Mouse (Mus musculus): ENCODE measurements around the gene Lin52. TPM values are rescaled to one million over a fixed set of nuclear protein-coding genes. Genes with fewer than 3 reads are reported as not detected.

The Lin52 gene
- polyA plus RNA-seq, 1 experiment from 2014 or later, result 8.0 TPM

DNA sequence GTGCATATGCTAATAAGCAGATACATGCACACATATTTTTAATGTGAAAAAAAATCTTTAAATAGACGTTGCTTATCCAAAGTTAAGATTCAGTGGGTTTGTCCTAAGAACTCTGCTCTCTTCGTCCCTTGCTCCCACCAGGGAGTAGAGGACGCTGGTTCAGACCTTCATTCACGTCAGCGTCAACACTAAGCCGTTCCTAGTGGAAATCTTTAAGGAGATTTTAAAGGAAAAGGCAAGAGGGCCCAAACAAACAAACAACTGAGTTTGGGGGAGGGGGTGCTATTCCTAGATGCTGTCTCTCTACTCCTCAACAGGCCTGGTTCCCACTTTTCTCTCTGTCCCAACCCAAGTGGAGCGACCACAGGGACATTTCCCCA lies 121.1 kb downstream of the Lin52 start:
- H3K4me3 ChIP-seq (ENCODE audit: low read depth, low read length), result no peak overlapping the region
- TF ChIP-seq CTCF (IDR thresholded peaks at IDR 0.05; ENCODE audit: low read depth), result no peak
- no peaks in the 10 kb centered on the region for H3K4me1 ChIP-seq (replicated peaks; ENCODE audit: control insufficient read depth, insufficient read depth, low read length)
- no peak for ATAC-seq
- no peak overlapping the region for H3K27ac ChIP-seq (ENCODE audit: low read depth, low read length)
- H3K9me3 ChIP-seq (ENCODE audit: control insufficient read depth), result no peaks in the 10 kb centered on the region
- no peak overlapping the region for H3K4me2 ChIP-seq (replicated peaks; ENCODE audit: low read depth)
- H3K9ac ChIP-seq (ENCODE audit: low read depth, low read length), result no peak overlapping the region
- H3K27me3 ChIP-seq (replicated peaks; ENCODE audit: control insufficient read depth, insufficient read depth, low read length), result peaks cover 72% of the 10 kb centered on the region
- WGBS, result 13% methylated on average over 7 of the region's 7 CpGs
- H3K36me3 ChIP-seq (ENCODE audit: control insufficient read depth, insufficient read depth), result no peaks in the 10 kb centered on the region

DNA sequence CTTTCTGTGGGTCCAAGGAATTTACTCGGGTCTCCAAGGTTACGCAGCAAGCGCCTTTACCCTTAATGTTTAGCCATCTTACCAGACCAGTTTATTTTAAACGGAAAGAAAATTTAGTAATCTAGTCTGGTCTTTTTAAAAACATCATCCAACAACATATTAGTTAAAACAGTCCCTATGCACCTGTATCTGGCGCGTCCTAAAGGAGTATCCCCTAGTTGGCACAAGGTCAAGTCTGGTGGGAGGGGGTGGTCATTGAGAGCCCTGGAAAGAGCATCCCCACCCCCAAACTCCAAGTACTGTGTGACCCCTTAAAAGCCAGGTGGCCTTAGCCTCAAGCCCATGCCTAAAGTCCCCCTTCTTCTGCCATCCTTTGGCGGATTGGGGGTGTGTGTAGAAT lies 121.9 kb downstream of the Lin52 start:
- TF ChIP-seq CTCF (IDR thresholded peaks at IDR 0.05; ENCODE audit: low read depth), result no peak
- H3K9ac ChIP-seq (ENCODE audit: low read depth, low read length), result no peak overlapping the region
- H3K4me3 ChIP-seq (ENCODE audit: low read depth, low read length), result no peak overlapping the region
- H3K4me1 ChIP-seq (replicated peaks; ENCODE audit: control insufficient read depth, insufficient read depth, low read length), result no peaks in the 10 kb centered on the region
- WGBS, result 24% methylated on average over 7 of the region's 7 CpGs
- H3K36me3 ChIP-seq (ENCODE audit: control insufficient read depth, insufficient read depth), result no peaks in the 10 kb centered on the region
- ATAC-seq, result no peak
- peaks cover 64% of the 10 kb centered on the region for H3K27me3 ChIP-seq (replicated peaks; ENCODE audit: control insufficient read depth, insufficient read depth, low read length)
- no peaks in the 10 kb centered on the region for H3K9me3 ChIP-seq (ENCODE audit: control insufficient read depth)
- no peak overlapping the region for H3K4me2 ChIP-seq (replicated peaks; ENCODE audit: low read depth)
- no peak overlapping the region for H3K27ac ChIP-seq (ENCODE audit: low read depth, low read length)

DNA sequence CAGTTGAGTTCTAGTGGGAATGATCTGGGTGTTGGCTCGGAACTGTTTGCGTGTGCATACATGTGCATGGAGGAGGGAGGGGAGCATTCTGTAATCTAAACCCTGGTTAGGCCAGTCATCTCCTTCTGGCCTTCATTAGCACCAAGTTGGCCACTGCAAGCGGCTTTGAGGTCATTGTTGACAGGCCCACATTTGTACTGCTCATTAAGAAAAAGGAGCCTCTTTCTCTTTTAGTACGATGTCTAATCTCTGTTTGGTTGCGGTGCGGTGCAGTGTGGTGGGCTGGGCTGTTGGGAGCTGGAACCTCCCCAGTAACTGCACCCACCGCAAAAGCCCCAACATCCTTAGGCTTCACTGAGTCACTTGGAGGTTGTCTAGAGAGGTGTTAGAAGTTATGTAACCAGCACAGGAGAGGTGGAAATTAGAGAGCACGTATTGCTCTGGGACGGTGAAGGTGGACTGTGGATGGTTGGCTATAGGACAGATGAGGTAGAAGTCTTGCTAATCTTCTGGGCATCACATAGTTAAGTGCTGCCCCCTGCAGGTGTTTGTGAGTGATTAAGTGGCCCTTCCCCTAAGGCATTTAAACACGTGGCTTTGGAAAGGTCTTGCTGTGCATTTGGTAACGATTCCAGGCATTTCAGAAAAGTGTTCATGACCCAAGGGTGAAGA lies 126.7 kb downstream of the Lin52 start:
- Histone ChIP-seq H3K4me2 (replicated peaks; ENCODE audit: low read depth) (no peak overlapping the region), H3K36me3 (ENCODE audit: control insufficient read depth, insufficient read depth) (no peaks in the 10 kb centered on the region), H3K9me3 (ENCODE audit: control insufficient read depth) (no peaks in the 10 kb centered on the region), H3K9ac (ENCODE audit: low read depth, low read length) (no peak overlapping the region), H3K27ac (ENCODE audit: low read depth, low read length) (no peak overlapping the region), H3K4me1 (replicated peaks; ENCODE audit: control insufficient read depth, insufficient read depth, low read length) (no peaks in the 10 kb centered on the region), H3K27me3 (replicated peaks; ENCODE audit: control insufficient read depth, insufficient read depth, low read length) (peaks cover 16% of the 10 kb centered on the region), H3K4me3 (ENCODE audit: low read depth, low read length) (no peak overlapping the region)
- 74% methylated on average over 11 of the region's 11 CpGs for WGBS
- peak; percentile 27 for TF ChIP-seq CTCF (IDR thresholded peaks at IDR 0.05; ENCODE audit: low read depth)
- ATAC-seq, result no peak

DNA sequence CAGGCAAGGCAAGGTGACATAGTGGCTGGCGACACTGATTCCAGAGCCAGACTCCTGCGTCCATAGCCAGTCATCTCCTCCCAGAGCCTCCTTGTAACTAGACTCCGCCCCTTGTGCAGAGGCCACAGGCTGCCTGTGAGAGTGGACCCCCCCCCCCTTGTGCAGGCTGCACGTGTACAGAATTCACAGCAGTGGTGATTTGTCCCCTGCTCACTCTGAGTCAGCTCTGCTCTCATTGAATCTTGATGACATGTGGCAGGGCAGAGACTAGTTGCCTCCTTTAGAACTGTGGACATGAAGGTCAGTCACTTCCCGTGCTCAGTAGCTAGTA lies 127.2 kb downstream of the Lin52 start:
- ATAC-seq, result no peak
- no peaks in the 10 kb centered on the region for H3K9me3 ChIP-seq (ENCODE audit: control insufficient read depth)
- H3K27me3 ChIP-seq (replicated peaks; ENCODE audit: control insufficient read depth, insufficient read depth, low read length), result peaks cover 11% of the 10 kb centered on the region
- H3K4me2 ChIP-seq (replicated peaks; ENCODE audit: low read depth), result no peak overlapping the region
- H3K4me3 ChIP-seq (ENCODE audit: low read depth, low read length), result no peak overlapping the region
- 38% methylated on average over 5 of the region's 5 CpGs for WGBS
- no peak for TF ChIP-seq CTCF (IDR thresholded peaks at IDR 0.05; ENCODE audit: low read depth)
- H3K9ac ChIP-seq (ENCODE audit: low read depth, low read length), result no peak overlapping the region
- no peaks in the 10 kb centered on the region for H3K36me3 ChIP-seq (ENCODE audit: control insufficient read depth, insufficient read depth)
- no peak overlapping the region for H3K27ac ChIP-seq (ENCODE audit: low read depth, low read length)
- no peaks in the 10 kb centered on the region for H3K4me1 ChIP-seq (replicated peaks; ENCODE audit: control insufficient read depth, insufficient read depth, low read length)

DNA sequence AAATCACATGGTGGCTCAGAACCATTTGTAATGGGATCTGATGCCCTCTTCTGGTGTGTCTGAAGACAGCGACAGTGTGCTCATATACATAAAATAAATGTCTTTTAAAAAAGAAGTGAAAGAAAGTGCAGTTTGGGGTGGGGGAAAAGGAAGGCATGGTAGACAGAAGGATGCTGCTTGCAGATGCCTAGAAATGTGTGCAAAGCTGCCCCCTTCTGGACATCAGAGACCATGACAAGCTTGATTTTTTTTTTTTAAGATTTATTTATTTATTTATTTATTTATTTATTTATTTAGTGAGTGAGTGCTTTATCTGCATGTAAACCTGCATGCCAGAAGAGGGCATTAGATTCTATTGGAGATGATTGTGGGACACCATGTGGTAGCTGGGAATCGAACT lies 130.1 kb downstream of the Lin52 start:
- H3K9ac ChIP-seq (ENCODE audit: low read depth, low read length), result no peak overlapping the region
- TF ChIP-seq CTCF (IDR thresholded peaks at IDR 0.05; ENCODE audit: low read depth), result peak; percentile 10; the same call in 1 of the 2 replicates
- 93% methylated on average over 2 of the region's 2 CpGs for WGBS

DNA sequence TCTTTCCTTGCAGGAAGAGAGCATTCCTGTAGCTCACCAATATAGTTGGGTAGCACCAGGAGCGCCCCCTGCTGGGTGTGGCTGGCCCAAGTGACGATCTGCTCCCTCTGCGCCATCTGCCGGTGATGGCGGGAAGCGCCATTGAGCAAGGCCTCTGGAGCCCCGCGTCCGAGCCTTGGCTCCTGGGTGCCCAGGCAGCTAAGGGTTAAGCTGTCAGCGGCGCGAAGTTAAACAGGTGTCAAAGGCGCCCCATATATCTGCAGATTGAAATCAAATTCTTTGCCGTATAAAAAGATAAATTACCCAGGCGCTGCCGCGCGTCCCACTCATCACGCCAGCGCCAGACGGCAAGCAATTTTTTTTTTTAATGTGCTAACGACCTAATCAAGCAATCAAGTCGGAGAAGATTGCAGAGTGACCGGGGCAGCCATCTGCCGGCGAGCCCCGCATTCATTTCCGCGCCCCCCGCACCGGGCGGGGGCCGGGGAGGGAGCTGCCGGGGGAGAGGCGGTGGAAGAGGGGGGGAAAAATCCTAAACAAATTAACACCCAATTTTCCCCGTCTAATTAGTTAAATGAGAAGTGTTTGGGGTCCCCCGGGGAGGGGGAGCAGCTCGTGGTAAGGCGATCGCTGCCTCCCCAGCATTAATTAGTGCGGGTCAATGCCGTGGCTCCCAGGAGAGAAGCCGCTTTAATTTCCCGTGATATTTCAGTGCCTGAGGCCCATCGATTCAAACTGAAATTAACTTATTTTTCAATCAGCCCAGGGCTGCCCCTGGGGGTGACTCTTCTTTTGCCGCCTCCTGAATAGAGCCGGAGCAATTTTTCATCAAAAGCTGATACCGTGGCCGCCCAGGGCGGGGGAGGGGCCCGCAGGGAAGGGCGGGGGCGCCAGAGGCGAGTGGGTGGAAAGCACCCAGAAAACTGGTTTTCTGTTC lies 138.9 kb downstream of the Lin52 start:
- peak overlapping the region; percentile 96 for H3K4me2 ChIP-seq (replicated peaks; ENCODE audit: low read depth)
- ATAC-seq, result peak; percentile 46
- peak; percentile 100 for TF ChIP-seq CTCF (IDR thresholded peaks at IDR 0.05; ENCODE audit: low read depth)
- 1% methylated on average over 54 of the region's 54 CpGs for WGBS
- H3K4me3 ChIP-seq (ENCODE audit: low read depth, low read length), result peak overlapping the region; percentile 52
- no peak overlapping the region for H3K27ac ChIP-seq (ENCODE audit: low read depth, low read length)
- no peaks in the 10 kb centered on the region for H3K4me1 ChIP-seq (replicated peaks; ENCODE audit: control insufficient read depth, insufficient read depth, low read length)
- no peaks in the 10 kb centered on the region for H3K36me3 ChIP-seq (ENCODE audit: control insufficient read depth, insufficient read depth)
- H3K9ac ChIP-seq (ENCODE audit: low read depth, low read length), result peak overlapping the region; percentile 45; the same call in 1 of the 2 replicates
- H3K27me3 ChIP-seq (replicated peaks; ENCODE audit: control insufficient read depth, insufficient read depth, low read length), result no peaks in the 10 kb centered on the region
- H3K9me3 ChIP-seq (ENCODE audit: control insufficient read depth), result no peaks in the 10 kb centered on the region

More for the DNA sequence above, 130.1 kb downstream of the Lin52 start:
- no peak for ATAC-seq
- no peaks in the 10 kb centered on the region for H3K36me3 ChIP-seq (ENCODE audit: control insufficient read depth, insufficient read depth)
- H3K27me3 ChIP-seq (replicated peaks; ENCODE audit: control insufficient read depth, insufficient read depth, low read length), result no peaks in the 10 kb centered on the region
- no peak overlapping the region for H3K4me3 ChIP-seq (ENCODE audit: low read depth, low read length)
- no peaks in the 10 kb centered on the region for H3K9me3 ChIP-seq (ENCODE audit: control insufficient read depth)
- H3K27ac ChIP-seq (ENCODE audit: low read depth, low read length), result no peak overlapping the region
- H3K4me1 ChIP-seq (replicated peaks; ENCODE audit: control insufficient read depth, insufficient read depth, low read length), result no peaks in the 10 kb centered on the region
- H3K4me2 ChIP-seq (replicated peaks; ENCODE audit: low read depth), result no peak overlapping the region

Other genes starting within 250 kb of the Lin52 start
- 4.4 and 4.9 TPM in 2 replicates for gene Elmsan1, start 232.5 kb upstream of the Lin52 start, polyA plus RNA-seq (2015; fragmentation: Nextera tagmentation; extraction: Ambion mirVana)
- 35.3 and 41.2 TPM in 2 replicates for gene Ptgr2, start 166.2 kb upstream of the Lin52 start, polyA plus RNA-seq (2015; fragmentation: Nextera tagmentation; extraction: Ambion mirVana)
- 34.2 and 34.5 TPM in 2 replicates for gene Zfp410, start 134.6 kb upstream of the Lin52 start, polyA plus RNA-seq (2015; fragmentation: Nextera tagmentation; extraction: Ambion mirVana)
- gene Coq6, start 89.8 kb upstream of the Lin52 start, polyA plus RNA-seq (2015; fragmentation: Nextera tagmentation; extraction: Ambion mirVana), result 21.5 and 23.2 TPM in 2 replicates
- gene Fam161b, start 89.6 kb upstream of the Lin52 start, polyA plus RNA-seq (2015; fragmentation: Nextera tagmentation; extraction: Ambion mirVana), result 0.91 and 1.4 TPM in 2 replicates
- gene Entpd5, start 42.4 kb upstream of the Lin52 start, polyA plus RNA-seq (2015; fragmentation: Nextera tagmentation; extraction: Ambion mirVana), result 54.4 and 56.5 TPM in 2 replicates
- 0.42 and 0.53 TPM in 2 replicates for gene Bbof1, start 42.4 kb upstream of the Lin52 start, polyA plus RNA-seq (2015; fragmentation: Nextera tagmentation; extraction: Ambion mirVana)
- gene Rnf113a2, start 34.2 kb upstream of the Lin52 start, polyA plus RNA-seq (2015; fragmentation: Nextera tagmentation; extraction: Ambion mirVana), result 17.4 and 18.7 TPM in 2 replicates
- 13.5 and 15.4 TPM in 2 replicates for gene Aldh6a1, start 418 bp upstream of the Lin52 start, polyA plus RNA-seq (2015; fragmentation: Nextera tagmentation; extraction: Ambion mirVana)
- not detected in 2 replicates for gene Vsx2, start 118.3 kb downstream of the Lin52 start, polyA plus RNA-seq (2015; fragmentation: Nextera tagmentation; extraction: Ambion mirVana)
- gene Abcd4, start 166.0 kb downstream of the Lin52 start, polyA plus RNA-seq (2015; fragmentation: Nextera tagmentation; extraction: Ambion mirVana), result 16.8 and 20.4 TPM in 2 replicates
- gene Vrtn, start 189.6 kb downstream of the Lin52 start, polyA plus RNA-seq (2015; fragmentation: Nextera tagmentation; extraction: Ambion mirVana), result not detected in 2 replicates
- gene Syndig1l, start 247.4 kb downstream of the Lin52 start, polyA plus RNA-seq (2015; fragmentation: Nextera tagmentation; extraction: Ambion mirVana), result 0.12 TPM in 1 of 2 replicates, not detected in the other